Mouse (Mus musculus) lung, embryonic 16.5 days (tissue): ENCODE measurements at regions not wholly inside any gene's neighbourhood (a gene's known extent, or its start where the extent isn't known, plus 50 kb on each side); places are given as distances from the start of the nearest gene placed in this dataset.
A peak's percentile ranks its signal among the peaks of the same experiment; 100 is the strongest.
"Not testable (repeated sequence)": the region's sequence is repeated elsewhere in the genome, so short reads cannot be mapped to it uniquely, and the experiment has no call there.

ENCODE experiments used
- ATAC-seq: fragments of 200-750 bp; cut with Nextera tagmentation; 2 replicates; pipeline ENCODE4 v1.8.0; 2017; ENCODE audit warnings: low read depth, mild to moderate bottlenecking, moderate library complexity
- H3K27ac ChIP-seq: fragments of 300-500 bp; sonication (generic); 2 replicates; pipeline ENCODE4 v1.5.1; 2014; ENCODE audit warnings: mild to moderate bottlenecking, control low read depth, low read length
- H3K27me3 ChIP-seq: fragments of 300-500 bp; sonication (generic); 2 replicates; pipeline ENCODE4 v1.6.1; 2014; ENCODE audit warnings: low read depth, low read length, mixed read lengths; ENCODE audit not compliant: control insufficient read depth, insufficient read depth
- H3K36me3 ChIP-seq: fragments of 300-500 bp; sonication (generic); 2 replicates; pipeline ENCODE4 v1.6.1; 2014; ENCODE audit warnings: low read length; ENCODE audit not compliant: control insufficient read depth, insufficient read depth
- H3K4me1 ChIP-seq: fragments of 300-500 bp; sonication (generic); replicated peaks from 2 replicates; pipeline ENCODE4 v1.6.1; 2014; ENCODE audit warnings: low read length, mixed read lengths; ENCODE audit not compliant: control insufficient read depth, insufficient read depth
- H3K4me2 ChIP-seq: fragments of 300-500 bp; sonication (generic); 2 replicates; pipeline ENCODE4 v1.6.1; 2014; ENCODE audit warnings: low read depth, low read length, control low read depth
- H3K4me3 ChIP-seq: fragments of 300-500 bp; sonication (generic); 2 replicates; pipeline ENCODE4 v1.5.1; 2014; ENCODE audit warnings: mild to moderate bottlenecking, low read length, control low read depth
- H3K9ac ChIP-seq: fragments of 300-500 bp; sonication (generic); 2 replicates; pipeline ENCODE4 v1.6.1; 2014; ENCODE audit warnings: low read length, control low read depth
- H3K9me3 ChIP-seq: fragments of 300-500 bp; sonication (generic); 2 replicates; pipeline ENCODE4 v1.6.1; 2016; ENCODE audit warnings: low read length; ENCODE audit not compliant: control insufficient read depth
- WGBS: fragments of 180-500 bp; shearing (Covaris S2); extraction: QIAGEN DNeasy Blood & Tissue Kit; methylation state at CpG from one replicate; pipeline ENCODE4 v1.1.7; 2014; 5-methylcytosine and 5-hydroxymethylcytosine counted together

DNA sequence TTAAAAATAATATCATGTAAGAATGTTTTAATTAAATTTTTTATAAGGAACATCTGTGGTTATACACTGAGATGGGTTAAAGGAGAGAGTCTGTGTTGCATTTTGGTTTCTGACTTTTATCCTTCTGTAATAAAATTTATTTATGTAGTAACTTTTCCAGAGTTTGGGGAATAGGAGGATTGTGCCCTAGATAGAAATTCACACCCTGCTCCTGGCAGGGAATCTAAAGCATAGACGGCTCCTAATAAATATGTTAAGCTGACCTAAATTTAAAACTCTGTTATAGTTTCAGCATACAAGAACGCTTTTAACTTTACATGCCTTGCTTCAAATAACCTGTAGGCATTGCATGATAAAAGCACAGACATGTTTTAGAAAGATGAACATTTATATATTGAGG is 618.7 kb upstream of the Negr1 start:
- Histone ChIP-seq H3K9ac (no peak overlapping the region), H3K9me3 (no peaks in the 10 kb centered on the region), H3K4me1 (no peaks in the 10 kb centered on the region), H3K27ac (no peak overlapping the region), H3K36me3 (no peaks in the 10 kb centered on the region), H3K4me2 (no peak overlapping the region), H3K4me3 (no peak overlapping the region), H3K27me3 (no peaks in the 10 kb centered on the region)
- no peak for ATAC-seq
- 76% methylated on average over 2 of the region's 2 CpGs for WGBS

DNA sequence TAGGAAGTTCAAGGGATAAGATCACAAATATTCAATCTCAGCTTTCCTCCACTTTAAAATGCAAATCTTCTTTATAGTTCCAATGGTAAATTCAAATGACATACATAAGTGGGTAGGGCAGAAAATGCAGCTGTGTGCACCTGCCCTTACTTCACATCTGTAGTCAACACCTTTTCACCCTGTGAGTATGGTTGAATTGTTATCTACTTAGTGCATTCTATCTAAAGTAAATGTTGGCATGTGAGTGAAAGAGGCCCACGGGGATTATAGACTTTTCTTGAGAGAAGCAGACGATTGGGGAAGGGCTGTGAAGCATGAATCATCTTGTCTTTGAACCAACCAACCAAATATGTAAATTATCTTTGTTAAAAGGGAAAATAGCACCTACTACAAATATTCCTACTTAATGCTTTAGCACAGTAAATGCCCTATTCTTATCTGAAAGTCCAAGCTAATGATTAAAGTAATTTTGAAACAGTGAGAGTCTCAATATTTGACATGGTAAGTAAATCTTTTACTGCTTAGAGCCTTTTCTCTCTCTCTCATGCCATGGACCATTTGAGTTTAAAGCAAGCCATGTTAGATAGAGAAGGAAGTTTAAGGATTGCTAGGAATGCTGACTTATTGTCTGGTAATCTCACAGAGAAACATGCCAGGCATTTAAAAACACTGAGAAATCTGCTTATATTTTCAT is 617.4 kb upstream of the Negr1 start:
- Histone ChIP-seq H3K4me2 (no peak overlapping the region), H3K27me3 (no peaks in the 10 kb centered on the region), H3K27ac (no peak overlapping the region), H3K4me1 (no peaks in the 10 kb centered on the region), H3K9ac (no peak overlapping the region), H3K4me3 (no peak overlapping the region), H3K36me3 (no peaks in the 10 kb centered on the region), H3K9me3 (no peaks in the 10 kb centered on the region)
- WGBS = 37% methylated on average over 2 of the region's 2 CpGs
- no peak for ATAC-seq

DNA sequence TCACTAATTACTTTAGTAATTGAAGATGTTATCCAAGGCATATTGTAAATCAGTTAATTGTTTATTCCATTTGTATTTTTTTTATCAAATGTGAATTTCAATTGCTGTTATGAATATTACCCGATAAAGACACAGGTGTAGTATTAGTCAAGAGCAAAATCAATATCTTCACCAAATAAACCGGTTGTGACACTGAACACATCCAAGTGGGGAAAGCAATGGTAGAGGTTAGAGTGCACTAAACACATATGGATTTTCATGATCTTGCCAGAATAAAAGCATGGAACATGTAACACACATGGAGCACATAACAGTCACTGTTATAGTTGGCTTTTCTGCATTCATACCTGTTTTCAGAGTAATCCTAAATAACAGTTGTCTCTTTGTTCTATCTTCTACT is 616.4 kb upstream of the Negr1 start:
- H3K4me1 ChIP-seq = no peaks in the 10 kb centered on the region
- no peak overlapping the region for H3K27ac ChIP-seq
- H3K36me3 ChIP-seq = no peaks in the 10 kb centered on the region
- H3K4me2 ChIP-seq = no peak overlapping the region
- ATAC-seq = no peak
- H3K27me3 ChIP-seq = no peaks in the 10 kb centered on the region
- H3K4me3 ChIP-seq = no peak overlapping the region
- no peaks in the 10 kb centered on the region for H3K9me3 ChIP-seq
- WGBS = 80% methylated on average over 2 of the region's 2 CpGs
- H3K9ac ChIP-seq = no peak overlapping the region

DNA sequence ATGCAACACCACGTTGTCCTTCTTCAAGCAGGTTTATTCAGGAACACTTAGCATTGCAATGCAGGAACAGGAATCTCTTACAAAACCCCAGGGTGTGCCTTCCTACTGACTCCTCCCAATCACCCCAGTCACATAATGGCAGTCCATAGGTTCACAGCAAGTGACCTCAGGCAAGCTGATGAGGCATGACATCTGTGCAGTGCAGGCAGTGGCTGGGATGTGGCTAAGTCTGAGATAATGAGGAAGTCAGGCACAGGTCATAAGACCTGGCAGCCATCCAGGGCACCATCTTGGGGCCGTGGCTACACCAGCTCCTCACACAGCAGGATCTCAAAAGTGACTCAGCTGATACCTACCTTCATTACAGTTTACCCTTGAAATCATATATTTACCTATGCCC is 599.1 kb upstream of the Negr1 start:
- H3K4me2 ChIP-seq, H3K27me3 ChIP-seq, H3K4me3 ChIP-seq, H3K9me3 ChIP-seq, ATAC-seq, H3K9ac ChIP-seq, H3K4me1 ChIP-seq, H3K27ac ChIP-seq, H3K36me3 ChIP-seq: not testable (repeated sequence)
- 25% methylated on average over 2 of the region's 2 CpGs for WGBS

DNA sequence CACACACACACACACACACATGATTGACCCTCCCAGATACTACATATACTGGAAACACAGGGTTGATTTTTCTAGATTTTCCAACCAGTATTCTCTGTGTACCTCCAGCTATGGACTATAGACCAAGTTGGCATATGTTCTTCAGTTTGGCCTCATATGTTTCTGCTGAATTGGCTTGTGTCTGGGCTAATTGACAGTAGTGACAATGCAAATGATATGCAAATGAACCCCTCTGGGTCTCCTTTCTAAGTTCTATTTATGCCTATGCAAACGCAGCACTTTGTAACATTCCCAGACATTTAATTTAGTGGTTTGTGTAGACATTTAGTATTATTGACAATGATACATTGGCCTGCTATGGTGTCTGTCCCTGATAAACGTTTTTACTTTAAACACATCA is 582.0 kb upstream of the Negr1 start:
- Histone ChIP-seq H3K27me3 (no peaks in the 10 kb centered on the region), H3K36me3 (no peaks in the 10 kb centered on the region), H3K27ac (no peak overlapping the region), H3K4me1 (no peaks in the 10 kb centered on the region), H3K4me2 (no peak overlapping the region), H3K9me3 (no peaks in the 10 kb centered on the region), H3K9ac (no peak overlapping the region), H3K4me3 (no peak overlapping the region)
- ATAC-seq = no peak
- 39% methylated on average over 2 of the region's 2 CpGs for WGBS

DNA sequence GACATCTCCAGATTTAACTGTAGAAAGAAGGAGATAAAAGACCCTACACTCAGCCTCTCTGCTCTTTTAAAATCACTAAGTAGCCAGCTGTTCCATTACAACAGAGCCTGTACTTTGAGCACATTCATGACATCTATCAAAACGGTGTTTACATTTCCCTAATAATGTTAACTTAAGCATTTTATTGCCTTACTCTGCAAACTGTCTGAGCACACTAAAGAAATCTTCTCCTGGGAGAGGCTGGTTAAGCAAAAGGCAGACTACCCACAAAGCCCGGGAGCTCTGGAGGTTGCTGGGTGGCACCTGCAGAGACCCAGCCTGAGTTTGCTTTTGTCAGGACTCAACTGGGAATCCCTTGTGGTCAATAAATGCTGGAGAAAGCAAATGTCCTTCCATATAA is 567.5 kb upstream of the Negr1 start:
- Histone ChIP-seq H3K36me3 (no peaks in the 10 kb centered on the region), H3K27ac (no peak overlapping the region; the same call in 1 of the 2 replicates), H3K9me3 (no peaks in the 10 kb centered on the region), H3K4me1 (peaks cover 3% of the 10 kb centered on the region; the same call in 1 of the 2 replicates), H3K4me2 (no peak overlapping the region), H3K4me3 (no peak overlapping the region), H3K9ac (no peak overlapping the region), H3K27me3 (no peaks in the 10 kb centered on the region)
- peak; percentile 61 for ATAC-seq
- 27% methylated on average over 2 of the region's 2 CpGs for WGBS

DNA sequence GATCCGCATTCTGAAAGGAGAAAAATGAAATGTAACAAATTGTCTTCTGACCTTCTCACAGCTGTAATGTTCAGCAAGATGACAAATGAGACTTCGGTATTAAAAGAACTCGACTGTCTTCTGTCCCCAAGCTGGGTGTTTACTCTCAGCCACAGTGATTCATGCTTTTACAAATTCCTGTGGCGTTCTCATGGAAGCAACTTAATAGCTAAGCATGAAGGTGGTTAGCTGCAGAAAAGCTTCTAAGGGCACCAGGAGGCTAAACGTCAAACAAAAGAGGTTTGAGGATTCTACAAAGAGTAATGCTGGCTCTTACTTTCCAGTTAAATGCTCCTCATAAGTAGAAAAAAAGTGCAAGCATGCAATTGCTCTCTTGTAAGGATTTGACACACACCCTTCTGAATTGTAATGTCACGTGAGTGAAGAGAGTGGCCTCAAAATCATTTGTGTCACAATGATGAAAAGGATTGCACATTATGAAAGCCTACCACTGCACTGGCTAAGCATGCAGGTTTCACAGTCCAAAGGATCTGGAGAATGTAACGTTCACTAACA is 543.8 kb upstream of the Negr1 start:
- ATAC-seq = no peak
- H3K27ac ChIP-seq = no peak overlapping the region
- 48% methylated on average over 7 of the region's 7 CpGs for WGBS
- no peak overlapping the region for H3K4me3 ChIP-seq
- no peaks in the 10 kb centered on the region for H3K36me3 ChIP-seq
- no peak overlapping the region for H3K4me2 ChIP-seq
- H3K9ac ChIP-seq = no peak overlapping the region
- H3K4me1 ChIP-seq = no peaks in the 10 kb centered on the region
- H3K9me3 ChIP-seq = no peaks in the 10 kb centered on the region
- no peaks in the 10 kb centered on the region for H3K27me3 ChIP-seq

DNA sequence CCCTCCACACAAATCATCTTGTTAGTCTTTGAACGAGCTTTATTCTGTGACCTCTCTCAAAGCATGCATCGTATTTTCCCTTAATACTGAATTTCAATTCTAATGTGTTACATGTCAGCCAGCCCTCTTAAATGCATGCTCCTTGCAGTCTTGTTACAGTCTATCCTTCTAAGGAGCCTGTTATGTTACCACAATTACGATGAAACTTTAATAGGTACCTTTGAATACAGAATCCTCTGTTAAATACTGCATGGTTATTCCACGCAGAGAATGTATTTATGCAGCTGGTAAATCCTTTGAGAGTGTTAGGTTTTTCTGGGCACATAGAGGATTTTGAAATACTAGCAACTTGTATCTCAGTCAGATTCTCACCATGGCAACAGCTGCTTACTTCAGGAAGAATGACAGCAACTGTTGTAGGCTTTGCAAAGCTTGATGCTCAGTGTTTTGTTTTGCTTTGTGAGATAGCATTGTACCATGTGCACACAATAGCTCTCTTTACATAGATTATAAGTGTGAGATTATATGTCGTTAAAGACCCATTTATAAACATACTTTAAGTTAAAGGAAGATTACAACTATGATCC is 532.9 kb upstream of the Negr1 start:
- Histone ChIP-seq H3K27me3 (no peaks in the 10 kb centered on the region), H3K4me3 (no peak overlapping the region), H3K4me2 (no peak overlapping the region), H3K36me3 (no peaks in the 10 kb centered on the region), H3K4me1 (no peaks in the 10 kb centered on the region), H3K27ac (no peak overlapping the region), H3K9ac (no peak overlapping the region), H3K9me3 (no peaks in the 10 kb centered on the region)
- WGBS = 79% methylated on average over 5 of the region's 5 CpGs
- no peak for ATAC-seq

DNA sequence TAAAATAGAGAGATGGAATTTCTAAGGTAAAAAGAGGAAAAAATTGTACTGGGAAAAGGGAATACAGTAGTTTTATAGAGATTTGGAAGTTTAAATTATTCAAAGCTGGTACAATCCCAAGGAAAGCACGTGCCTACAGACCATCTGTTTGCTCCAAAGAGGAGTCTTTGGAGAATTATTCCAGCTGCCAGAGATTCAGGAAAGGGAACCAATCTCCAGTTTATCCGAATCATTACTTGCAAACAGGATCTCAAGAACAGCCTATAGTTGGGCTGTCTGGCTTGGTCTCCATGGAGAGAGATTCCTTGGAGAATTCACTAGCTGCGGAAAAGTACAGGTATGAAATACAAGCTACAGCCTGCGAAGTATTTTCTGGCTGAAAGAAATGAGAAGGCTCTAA is 491.3 kb upstream of the Negr1 start:
- no peak overlapping the region for H3K4me2 ChIP-seq
- no peaks in the 10 kb centered on the region for H3K4me1 ChIP-seq
- H3K27me3 ChIP-seq = no peaks in the 10 kb centered on the region
- H3K4me3 ChIP-seq = no peak overlapping the region
- no peaks in the 10 kb centered on the region for H3K36me3 ChIP-seq
- WGBS = 77% methylated on average over 4 of the region's 4 CpGs
- ATAC-seq = no peak
- H3K9me3 ChIP-seq = no peaks in the 10 kb centered on the region
- no peak overlapping the region for H3K27ac ChIP-seq
- H3K9ac ChIP-seq = no peak overlapping the region
